Mouse (Mus musculus) adrenal gland, adult (tissue): ENCODE data around the gene Gm10720.
"Not testable (repeated sequence)": the region's sequence is repeated elsewhere in the genome, so short reads cannot be mapped to it uniquely, and the experiment has no call there.

Source experiments
- DNase-seq, 2 experiments: peaks; one replicate each; pipeline ENCODE4 v3.0.0; 2022 to 2023; ENCODE audit warnings: low spot score in 1 of 2; ENCODE audit not compliant: inconsistent age in 2 of 2

The Gm10720 gene

GRCm38 (mm10) chr9:3024912-3025467, 9.5 kb downstream of the Gm10720 start, which contains the start of gene Gm10717:
TSS of gene Gm10717 (plus strand) at chr9:3025417.
- DNase-seq: peak; percentile 26 to 67

DNA sequence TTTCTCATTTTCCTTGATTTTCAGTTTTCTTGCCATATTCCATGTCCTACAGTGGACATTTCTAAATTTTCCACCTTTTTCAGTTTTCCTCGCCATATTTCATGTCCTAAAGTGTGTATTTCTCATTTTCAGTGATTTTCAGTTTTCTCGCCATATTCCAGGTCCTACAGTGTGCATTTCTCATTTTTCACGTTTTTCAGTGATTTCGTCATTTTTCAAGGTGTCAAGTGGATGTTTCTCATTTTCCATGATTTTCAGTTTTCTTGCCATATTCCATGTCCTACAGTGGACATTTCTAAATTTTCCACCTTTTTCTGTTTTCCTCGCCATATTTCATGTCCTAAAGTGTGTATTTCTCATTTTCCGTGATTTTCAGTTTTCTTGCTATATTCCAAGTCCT, 10.2 kb downstream of the Gm10720 start:
- DNase-seq: peak; percentile 58 to 92

- not testable (repeated sequence) for DNase-seq
Measured at GRCm38 (mm10) chr9:3026136-3026535, 10.7 kb downstream of the Gm10720 start.

DNA sequence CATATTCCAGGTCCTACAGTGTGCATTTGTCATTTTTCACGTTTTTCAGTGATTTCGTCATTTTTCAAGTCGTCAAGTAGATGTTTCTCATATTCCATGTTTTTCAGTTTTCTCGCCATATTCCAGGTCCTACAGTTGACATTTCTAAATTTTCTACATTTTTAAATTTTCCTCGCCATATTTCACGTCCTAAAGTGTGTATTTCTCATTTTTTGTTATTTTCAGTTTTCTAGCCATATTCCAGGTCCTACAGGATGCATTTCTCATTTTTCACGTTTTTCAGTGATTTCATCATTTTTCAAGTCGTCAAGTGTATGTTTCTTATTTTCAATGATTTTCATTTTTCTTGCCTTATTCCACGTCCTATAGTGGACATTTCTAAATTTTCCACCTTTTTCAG, 11.3 kb downstream of the Gm10720 start:
- DNase-seq: not testable (repeated sequence)

- not testable (repeated sequence) for DNase-seq
Measured at GRCm38 (mm10) chr9:3027200-3027599, 11.7 kb downstream of the Gm10720 start.

- DNase-seq: peak; percentile 29 to 72
Measured at GRCm38 (mm10) chr9:3029276-3030000, 14.0 kb downstream of the Gm10720 start.

- DNase-seq: not testable (repeated sequence)
Measured at GRCm38 (mm10) chr9:3030677-3031318, 15.3 kb downstream of the Gm10720 start.

GRCm38 (mm10) chr9:3034299-3034698, 18.8 kb downstream of the Gm10720 start, which contains the start of gene Gm17535:
TSS of gene Gm17535 (plus strand) at chr9:3034599.
- DNase-seq: not testable (repeated sequence)

GRCm38 (mm10) chr9:3036577-3036976, 21.1 kb downstream of the Gm10720 start, which contains the start of gene Gm10715:
TSS of gene Gm10715 (plus strand) at chr9:3036877.
- not testable (repeated sequence) for DNase-seq

DNA sequence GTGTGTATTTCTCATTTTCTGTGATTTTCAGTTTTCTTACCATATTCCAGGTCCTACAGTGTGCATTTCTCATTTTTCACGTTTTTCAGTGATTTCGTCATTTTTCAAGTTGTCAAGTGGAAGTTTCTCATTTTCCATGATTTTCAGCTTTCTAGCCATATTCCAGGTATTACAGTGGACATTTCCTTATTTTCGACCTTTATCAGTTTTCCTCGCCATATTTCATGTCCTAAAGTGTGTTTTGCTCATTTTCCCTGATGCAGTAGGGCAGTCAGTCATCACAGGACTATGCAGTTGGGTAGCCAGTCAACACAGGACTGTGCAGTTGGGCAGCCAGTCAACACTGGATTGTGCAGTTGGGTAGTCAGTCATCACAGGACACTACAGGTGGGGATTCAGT, 22.7 kb downstream of the Gm10720 start:
- not testable (repeated sequence) for DNase-seq
